Mouse (Mus musculus) heart, adult 10 weeks (tissue): ENCODE data around the gene Gm4744. TPM values are rescaled to one million over a fixed set of nuclear protein-coding genes. Genes with fewer than 3 reads are reported as not detected.

Experiments
- polyA plus RNA-seq: library from polyadenylated mRNA; stranded (reverse); fragments of 350-450 nt; fragmentation: Illumina TruSeq; extraction: RNeasy Lipid Tissue Mini Kit (QIAGEN cat#74804); gene quantifications from one replicate; pipeline ENCODE4 v1.2.3, GENCODE M21; 2014; ENCODE audit warnings: low read depth, low replicate concordance

Gm4744 gene
- not detected for polyA plus RNA-seq

DNA sequence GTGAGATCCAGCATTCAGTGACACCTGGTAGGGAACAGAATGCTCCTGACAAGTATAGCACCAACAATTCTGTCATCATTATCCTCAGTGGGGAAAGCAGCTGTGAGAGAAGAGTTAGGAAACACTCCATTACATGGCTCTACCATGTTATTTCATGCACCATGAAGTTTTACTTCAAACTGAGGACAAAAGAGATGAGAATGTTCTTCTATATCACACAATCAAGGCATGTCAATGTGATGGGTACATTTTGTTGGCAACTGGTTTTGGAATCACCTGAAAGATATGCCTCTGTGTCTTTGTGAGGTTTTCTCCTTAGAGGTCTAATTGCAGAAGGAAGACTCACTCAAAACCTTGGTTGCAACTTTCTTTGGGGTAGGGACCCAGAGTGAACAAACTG is at the start of gene Gm4744:
Gene Gm4744, minus strand, starts transcription at position 101 of the 400 bp plus-strand sequence.

DNA sequence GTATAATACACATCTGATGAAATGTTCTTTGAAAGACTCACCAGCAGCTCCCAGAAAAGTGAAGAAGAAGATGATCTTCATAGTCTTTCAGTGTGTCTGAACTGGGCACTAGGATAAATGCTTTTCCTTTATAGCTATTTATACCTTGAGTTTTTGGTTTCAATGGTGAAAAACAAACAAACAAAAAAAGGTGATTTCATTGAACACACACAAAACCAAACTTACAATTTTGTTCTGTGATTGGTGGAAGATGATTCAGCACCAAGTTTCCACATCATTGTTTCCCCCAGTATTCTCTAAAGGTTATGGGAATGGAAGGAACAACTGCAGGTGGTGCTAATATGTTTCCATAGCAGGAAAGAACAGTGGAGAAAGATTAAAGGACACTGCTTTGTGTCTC is 47.7 kb upstream of the Gm4744 start, which contains the start of gene Gm2663:
Gene Gm2663, minus strand, starts transcription at position 101 of the 400 bp plus-strand sequence.

GRCm38 (mm10) chr6:40964454-40964853 is 12.8 kb upstream of the Gm4744 start, which contains the start of gene 1810009J06Rik:
Gene 1810009J06Rik, plus strand, starts transcription at chr6:40964754.

DNA sequence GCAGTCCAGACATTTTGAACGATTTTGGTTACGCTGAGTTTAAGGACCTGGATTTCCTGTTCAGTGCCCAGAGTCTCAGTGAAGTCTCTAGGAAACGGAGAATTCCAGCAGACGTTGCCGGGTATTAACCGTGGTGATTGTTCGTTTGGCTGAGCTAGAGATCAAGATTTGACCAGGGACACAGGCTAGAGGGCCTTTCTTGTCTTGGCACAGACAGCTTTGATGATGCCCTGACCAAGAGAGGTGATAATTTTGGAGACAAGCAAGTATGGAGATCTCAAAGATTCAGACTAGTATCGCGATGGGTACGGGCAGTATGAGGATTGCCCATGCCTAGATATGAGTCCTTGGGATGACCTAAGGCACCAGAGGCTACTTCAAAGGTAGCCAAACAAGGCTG is 11.2 kb downstream of the Gm4744 start, which contains the start of gene 1700074P13Rik:
Gene 1700074P13Rik, minus strand, starts transcription at position 101 of the 400 bp plus-strand sequence.

GRCm38 (mm10) chr6:40900287-40900686 is 51.4 kb downstream of the Gm4744 start, which contains the start of gene Prss58:
Gene Prss58, minus strand, starts transcription at chr6:40900387.

Other genes starting within 250 kb of the Gm4744 start
- not detected for gene Moxd2, start 64.4 kb downstream of the Gm4744 start, polyA plus RNA-seq
- not detected for gene Prss58, start 51.5 kb downstream of the Gm4744 start, polyA plus RNA-seq
- gene 1700074P13Rik, start 11.3 kb downstream of the Gm4744 start, polyA plus RNA-seq: not detected
- not detected for gene 1810009J06Rik, start 12.9 kb upstream of the Gm4744 start, polyA plus RNA-seq
- not detected for gene Gm2663, start 47.6 kb upstream of the Gm4744 start, polyA plus RNA-seq
- not detected for gene 2210010C04Rik, start 83.6 kb upstream of the Gm4744 start, polyA plus RNA-seq